Mouse (Mus musculus) heart, adult 2 months (tissue): Measurements from ENCODE around the gene 6430571L13Rik.

ENCODE experiments used
- CTCF ChIP-seq: fragments of 200-600 bp; IDR thresholded peaks from 2 replicates; pipeline ENCODE4 v1.8.1; 2022; ENCODE audit warnings: antibody characterized with exemption, mild to moderate bottlenecking, moderate library complexity
- POLR2A ChIP-seq: fragments of 200-500 bp; IDR thresholded peaks from 2 replicates; pipeline ENCODE4 v1.6.1; 2011; ENCODE audit warnings: mild to moderate bottlenecking, low read depth, low read length, control low read depth; ENCODE audit not compliant: insufficient read depth

- TF ChIP-seq CTCF (no peak), POLR2A (no peak)
Observed at GRCm38 (mm10) chr9:107354826-107355225, 14.4 kb downstream of the 6430571L13Rik start.
